ENCODE assay signal across 20 mouse cellular contexts in the genomic region with DNA sequence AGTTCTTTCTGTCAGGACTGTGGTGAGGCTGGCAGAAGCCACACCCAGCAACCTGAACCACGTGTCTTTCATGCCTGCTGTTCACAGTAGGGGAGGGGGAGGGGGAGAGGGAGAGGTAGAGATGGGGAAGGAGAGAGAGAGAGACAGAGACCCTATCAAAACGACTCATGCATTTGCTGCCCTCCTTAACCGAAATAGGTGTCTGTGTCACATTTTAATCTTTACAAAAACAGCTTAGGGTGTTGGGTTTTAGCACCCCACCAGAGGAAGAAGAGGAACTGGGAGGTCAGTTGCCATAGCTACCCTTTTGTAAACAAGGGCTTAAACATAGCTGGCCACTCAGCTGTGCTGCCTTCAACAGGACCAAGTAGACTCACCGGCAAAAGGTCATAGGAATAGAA. TPM values are rescaled to one million over a fixed set of nuclear protein-coding genes. Genes with fewer than 3 reads are reported as not detected.
DNase-seq lines count a peak whose midpoint lies in the region; ATAC-seq and TF ChIP-seq lines count a peak whose summit lies in the region.
"Had no signal": no experiment of that assay in that cellular context is flagged by ENCODE, and none has a peak within 500 bp of the region (broad histone marks: within the 10 kb centered on the region; RNA-seq: fewer than 3 reads in every experiment).

Gene Cd2 (minus strand): TSS at position 29 of the 401 bp plus-strand sequence.

- TF ChIP-seq CTCF in gastrocnemius, adult 2 months (IDR thresholded peaks at IDR 0.05) = no peak
- no peak for TF ChIP-seq CTCF in heart, adult 2 months (IDR thresholded peaks at IDR 0.05)

- ATAC-seq in heart, embryonic 16.5 days (replicated peaks; ENCODE audit: extremely low read depth, insufficient read depth, low FRiP score) = 0 out of 2 replicates have a peak, but pooled peaks have one; percentile 25
- peak; percentile 30 for ATAC-seq in CD4-positive, CD25-positive, alpha-beta regulatory T cell, adult 4 months
- peak; percentile 63 for ATAC-seq in megakaryocyte, adult 5-6 weeks (ENCODE audit: poor library complexity, severe bottlenecking)
- ATAC-seq: midbrain, embryonic 15.5 days had no signal

- no peak within 1 kb of the TSS for H3K27ac ChIP-seq in heart, embryonic 16.5 days (ENCODE audit: low read length)
- no peak within 1 kb of the TSS for H3K27ac ChIP-seq in gastrocnemius, adult 2 months
- H3K27ac ChIP-seq in heart, adult 2 months = no peak within 1 kb of the TSS
- H3K27ac ChIP-seq: embryonic facial prominence, embryonic 12.5 days; forebrain, embryonic 10.5 days; hindbrain, embryonic 15.5 days; lung, embryonic 15.5 days; midbrain, embryonic 15.5 days; stomach, embryonic 15.5 days had no signal

- intact Hi-C loops in heart, postnatal 36 days (cut with DNase I) = no loop called here
- intact Hi-C loops in gastrocnemius, adult 2 months (cut with DNase I) = no loop called here
- intact Hi-C loops in heart, adult 2 months (cut with DNase I) = no loop called here

- no peaks in the 10 kb centered on the region for H3K36me3 ChIP-seq in heart, embryonic 16.5 days (ENCODE audit: control insufficient read depth, insufficient read depth)
- H3K36me3 ChIP-seq in heart, adult 2 months (ENCODE audit: control insufficient read depth, insufficient read depth, low read length) = no peaks in the 10 kb centered on the region
- H3K36me3 ChIP-seq: embryonic facial prominence, embryonic 12.5 days; forebrain, embryonic 10.5 days; G1E; hindbrain, embryonic 15.5 days; lung, embryonic 15.5 days; midbrain, embryonic 15.5 days; stomach, embryonic 15.5 days had no signal

- TF ChIP-seq EP300 in heart, adult 2 months (IDR thresholded peaks at IDR 0.05; ENCODE audit: insufficient read depth, low read depth, low read length) = no peak

- H3K4me3 ChIP-seq in heart, embryonic 16.5 days (ENCODE audit: low read length) = no peak within 1 kb of the TSS
- H3K4me3 ChIP-seq in gastrocnemius, adult 2 months = no peak within 1 kb of the TSS
- no peak within 1 kb of the TSS for H3K4me3 ChIP-seq in heart, adult 2 months
- H3K4me3 ChIP-seq: embryonic facial prominence, embryonic 12.5 days; forebrain, embryonic 10.5 days; hindbrain, embryonic 15.5 days; lung, embryonic 15.5 days; midbrain, embryonic 15.5 days; stomach, embryonic 15.5 days had no signal

- no peak within 1 kb of the TSS for H3K4me2 ChIP-seq in heart, embryonic 16.5 days (ENCODE audit: low read depth, low read length)
- H3K4me2 ChIP-seq: embryonic facial prominence, embryonic 12.5 days; hindbrain, embryonic 15.5 days; lung, embryonic 15.5 days; midbrain, embryonic 15.5 days; stomach, embryonic 15.5 days had no signal

- WGBS in heart, embryonic 16.5 days = 18% methylated on average over 4 of the region's 4 CpGs
- 25% methylated on average over 4 of the region's 4 CpGs for WGBS in heart, adult 2 months

- no peaks in the 10 kb centered on the region for H3K9me3 ChIP-seq in heart, embryonic 16.5 days (replicated peaks; ENCODE audit: control insufficient read depth, low read length)
- H3K9me3 ChIP-seq: embryonic facial prominence, embryonic 12.5 days; forebrain, embryonic 10.5 days; G1E; hindbrain, embryonic 15.5 days; lung, embryonic 15.5 days; midbrain, embryonic 15.5 days; stomach, embryonic 15.5 days had no signal

- no peaks in the 10 kb centered on the region for H3K27me3 ChIP-seq in heart, embryonic 16.5 days (ENCODE audit: control insufficient read depth, insufficient read depth, low read length)
- H3K27me3 ChIP-seq in heart, adult 2 months (ENCODE audit: control insufficient read depth, insufficient read depth, low read length) = no peaks in the 10 kb centered on the region
- H3K27me3 ChIP-seq: embryonic facial prominence, embryonic 12.5 days; hindbrain, embryonic 15.5 days; lung, embryonic 15.5 days; midbrain, embryonic 15.5 days; stomach, embryonic 15.5 days had no signal

- TF ChIP-seq POLR2A in heart, adult 2 months (IDR thresholded peaks at IDR 0.05; ENCODE audit: insufficient read depth, low read depth, low read length) = no peak

- no peaks in the 10 kb centered on the region for H3K4me1 ChIP-seq in heart, embryonic 16.5 days (ENCODE audit: control insufficient read depth, insufficient read depth, low read length)
- peaks cover 2% of the 10 kb centered on the region for H3K4me1 ChIP-seq in heart, adult 2 months (ENCODE audit: control insufficient read depth, insufficient read depth, low read length)
- H3K4me1 ChIP-seq: embryonic facial prominence, embryonic 12.5 days; forebrain, embryonic 10.5 days; hindbrain, embryonic 15.5 days; midbrain, embryonic 15.5 days; stomach, embryonic 15.5 days had no signal

- no peak within 1 kb of the TSS for H3K9ac ChIP-seq in heart, embryonic 16.5 days (ENCODE audit: low read length)
- H3K9ac ChIP-seq in heart, adult 2 months (ENCODE audit: low read depth, low read length) = no peak within 1 kb of the TSS
- H3K9ac ChIP-seq: embryonic facial prominence, embryonic 12.5 days; hindbrain, embryonic 15.5 days; lung, embryonic 15.5 days; midbrain, embryonic 15.5 days; stomach, embryonic 15.5 days had no signal

- no peak for DNase-seq in heart, postnatal 36 days
- DNase-seq in thymus, postnatal 0 days (ENCODE audit: low spot score) = peak; percentile 70
- DNase-seq in gastrocnemius, adult 2 months = no peak
- no peak for DNase-seq in kidney, postnatal 14 days
- DNase-seq in heart, adult 2 months = no peak
- DNase-seq: adrenal gland, postnatal 25 days; cerebellum, postnatal 25 days; heart, postnatal 10 days; kidney, adult 9 months had no signal

- H3K79me2 ChIP-seq in heart, adult 2 months (replicated peaks; ENCODE audit: control insufficient read depth, insufficient read depth, low read length) = no peaks in the 10 kb centered on the region

RNA-seq across cellular contexts. Expression of gene Cd2, which starts in this region (rescaled TPM):
- 2.0 and 7.8 TPM in 2 replicates for polyA plus RNA-seq in heart, embryonic 16.5 days (2015; fragmentation: Nextera tagmentation; extraction: Ambion mirVana)
- under 1 TPM; 0.43 to 0.44 TPM for total RNA-seq in heart, postnatal 36 days (2021)
- 1,000 to 10,000 TPM; 1,558 to 1,756 TPM for polyA plus RNA-seq in CD4-positive, CD25-positive, alpha-beta regulatory T cell, adult 4 months (2017; shearing (Covaris generic))
- total RNA-seq in megakaryocyte, adult 5-6 weeks (2015) = 3.1 and 3.2 TPM in 2 replicates
- total RNA-seq in megakaryocyte, adult 5-6 weeks (2017) = 6.6 and 7.3 TPM in 2 replicates
- 236 and 256 TPM in 2 replicates for polyA plus RNA-seq in thymus, postnatal 0 days (2015; fragmentation: Nextera tagmentation; extraction: Ambion mirVana)
- not detected for total RNA-seq in gastrocnemius, adult 2 months (2021)
- 1 to 10 TPM in 1 of 2 experiments, under 1 TPM in 1; 0.84 to 1.1 TPM for total RNA-seq in heart, adult 2 months (2021)
- 0.76 and 1.7 TPM in 2 replicates for polyA plus RNA-seq in heart, adult 2 months (2012; rRNA removed)
- polyA plus RNA-seq: embryonic facial prominence, embryonic 12.5 days; forebrain, embryonic 10.5 days; G1E; hindbrain, embryonic 15.5 days; limb, embryonic 14.5 days; midbrain, embryonic 15.5 days had no signal

Comparison
In these comparisons a context has a peak if more than half of its experiments do, and no peak if none do; other contexts are left out.
1. RNA of gene Cd2 (polyA plus RNA-seq): 1,558 to 1,756 TPM in CD4-positive, CD25-positive, alpha-beta regulatory T cell, adult 4 months and 236 to 256 TPM in thymus, postnatal 0 days; 2.0 to 7.8 TPM in heart, embryonic 16.5 days and 0.76 to 1.7 TPM in heart, adult 2 months; every median in the first group is over 10 times any median in the second.
2. Peak in every context shown above with its lines, with median percentiles within 50 percentile points of each other: ATAC-seq.